Mouse (Mus musculus) intestine, postnatal 0 days (tissue): ENCODE data around the gene Cdrt4. TPM values are rescaled to one million over a fixed set of nuclear protein-coding genes. Genes with fewer than 3 reads are reported as not detected.

ENCODE experiments used
- ATAC-seq: fragments of 200-750 bp; cut with Nextera tagmentation; 2 replicates; pipeline ENCODE4 v1.8.0; 2017; ENCODE audit warnings: mild to moderate bottlenecking, moderate TSS enrichment, moderate library complexity
- H3K27ac ChIP-seq: fragments of 300-500 bp; sonication (generic); 2 replicates; pipeline ENCODE4 v1.5.1; 2014; ENCODE audit warnings: mild to moderate bottlenecking, low read depth, low read length, moderate library complexity
- H3K27me3 ChIP-seq: fragments of 300-500 bp; sonication (generic); replicated peaks from 2 replicates; pipeline ENCODE4 v1.6.1; 2014; ENCODE audit warnings: low read length, mixed read lengths; ENCODE audit not compliant: control insufficient read depth, insufficient read depth
- H3K36me3 ChIP-seq: fragments of 300-500 bp; sonication (generic); 2 replicates; pipeline ENCODE4 v1.6.1; 2014; ENCODE audit warnings: mild to moderate bottlenecking, moderate library complexity; ENCODE audit not compliant: control insufficient read depth, insufficient read depth
- H3K4me1 ChIP-seq: fragments of 300-500 bp; sonication (generic); replicated peaks from 2 replicates; pipeline ENCODE4 v1.6.1; 2014; ENCODE audit warnings: antibody characterized with exemption, low read length, mixed read lengths; ENCODE audit not compliant: control insufficient read depth, insufficient read depth
- H3K4me2 ChIP-seq: fragments of 300-500 bp; sonication (generic); replicated peaks from 2 replicates; pipeline ENCODE4 v1.6.1; 2014; ENCODE audit warnings: low read depth, mild to moderate bottlenecking, moderate library complexity
- H3K4me3 ChIP-seq: fragments of 300-500 bp; sonication (generic); 2 replicates; pipeline ENCODE4 v1.5.1; 2014; ENCODE audit warnings: low read depth, low read length
- H3K9ac ChIP-seq: fragments of 300-500 bp; sonication (generic); 2 replicates; pipeline ENCODE4 v1.6.1; 2014; ENCODE audit warnings: mild to moderate bottlenecking, low read depth, low read length
- H3K9me3 ChIP-seq: fragments of 300-500 bp; sonication (generic); 2 replicates; pipeline ENCODE4 v1.6.1; 2016; ENCODE audit warnings: mixed run types; ENCODE audit not compliant: control insufficient read depth
- CTCF ChIP-seq: sonication (generic); IDR thresholded peaks from 2 replicates; pipeline ENCODE4 v1.5.1; 2016; ENCODE audit warnings: low read depth, mild to moderate bottlenecking, control low read depth, antibody characterized with exemption, moderate library complexity
- WGBS: fragments of 180-500 bp; shearing (Covaris S2); extraction: QIAGEN DNeasy Blood & Tissue Kit; methylation state at CpG from one replicate; pipeline ENCODE4 v1.1.7; 2014; 5-methylcytosine and 5-hydroxymethylcytosine counted together
- polyA plus RNA-seq: library from polyadenylated mRNA; unstranded; fragments of >200 nt; fragmentation: Nextera tagmentation; extraction: Ambion mirVana; gene quantifications from 2 replicates; pipeline ENCODE4 v1.2.1, GENCODE M21; 2015

Gene Cdrt4
- polyA plus RNA-seq = not detected in 2 replicates

GRCm38 (mm10) chr11:62951012-62951411 lies at the start of gene Cdrt4:
Gene Cdrt4 (plus strand): TSS chr11:62951193.
- no peaks in the 10 kb centered on the region for H3K4me1 ChIP-seq
- no peak for ATAC-seq
- H3K36me3 ChIP-seq = no peaks in the 10 kb centered on the region
- no peak within 1 kb of the TSS for H3K4me2 ChIP-seq
- H3K4me3 ChIP-seq = no peak within 1 kb of the TSS
- no peak for TF ChIP-seq CTCF
- H3K27ac ChIP-seq = no peak within 1 kb of the TSS
- 82% methylated on average over 3 of the region's 3 CpGs for whole genome bisulfite sequencing
- no peaks in the 10 kb centered on the region for H3K9me3 ChIP-seq
- no peak within 1 kb of the TSS for H3K9ac ChIP-seq
- H3K27me3 ChIP-seq = peaks cover 32% of the 10 kb centered on the region; the same call in 1 of the 2 replicates

GRCm38 (mm10) chr11:62901699-62902323 lies 49.2 kb upstream of the Cdrt4 start:
- no peaks in the 10 kb centered on the region for H3K36me3 ChIP-seq
- H3K9me3 ChIP-seq = no peaks in the 10 kb centered on the region
- H3K9ac ChIP-seq = no peak overlapping the region
- no peaks in the 10 kb centered on the region for H3K4me1 ChIP-seq
- no peak overlapping the region for H3K4me3 ChIP-seq
- no peak overlapping the region for H3K27ac ChIP-seq
- no peak overlapping the region for H3K4me2 ChIP-seq
- 30% methylated on average over 12 of the region's 12 CpGs for WGBS
- TF ChIP-seq CTCF = peak; percentile 92
- ATAC-seq = no peak
- no peaks in the 10 kb centered on the region for H3K27me3 ChIP-seq

GRCm38 (mm10) chr11:62903871-62904495 lies 47.0 kb upstream of the Cdrt4 start:
- ATAC-seq = no peak
- H3K9me3 ChIP-seq = no peaks in the 10 kb centered on the region
- WGBS = 64% methylated on average over 6 of the region's 6 CpGs
- H3K9ac ChIP-seq = no peak overlapping the region
- H3K4me2 ChIP-seq = no peak overlapping the region
- TF ChIP-seq CTCF = no peak
- H3K36me3 ChIP-seq = no peaks in the 10 kb centered on the region
- no peak overlapping the region for H3K4me3 ChIP-seq
- H3K27me3 ChIP-seq = no peaks in the 10 kb centered on the region
- no peak overlapping the region for H3K27ac ChIP-seq
- no peaks in the 10 kb centered on the region for H3K4me1 ChIP-seq

GRCm38 (mm10) chr11:62909720-62910306 lies 41.2 kb upstream of the Cdrt4 start:
- no peak for ATAC-seq
- no peaks in the 10 kb centered on the region for H3K9me3 ChIP-seq
- no peak overlapping the region for H3K4me2 ChIP-seq
- peak; percentile 55 for TF ChIP-seq CTCF
- no peaks in the 10 kb centered on the region for H3K4me1 ChIP-seq
- H3K27ac ChIP-seq = no peak overlapping the region
- H3K27me3 ChIP-seq = no peaks in the 10 kb centered on the region
- no peak overlapping the region for H3K9ac ChIP-seq
- no peak overlapping the region for H3K4me3 ChIP-seq
- 61% methylated on average over 3 of the region's 3 CpGs for WGBS
- no peaks in the 10 kb centered on the region for H3K36me3 ChIP-seq

- 59% methylated on average over 8 of the region's 8 CpGs for WGBS
- Histone ChIP-seq H3K4me3 (no peak overlapping the region), H3K9ac (no peak overlapping the region), H3K4me1 (no peaks in the 10 kb centered on the region), H3K9me3 (no peaks in the 10 kb centered on the region), H3K4me2 (no peak overlapping the region), H3K36me3 (no peaks in the 10 kb centered on the region), H3K27ac (no peak overlapping the region), H3K27me3 (no peaks in the 10 kb centered on the region)
- ATAC-seq = no peak
- no peak for TF ChIP-seq CTCF
Observed at GRCm38 (mm10) chr11:62911362-62911761, 39.6 kb upstream of the Cdrt4 start.

GRCm38 (mm10) chr11:62913141-62913540 lies 37.9 kb upstream of the Cdrt4 start:
- H3K9ac ChIP-seq = no peak overlapping the region
- H3K4me3 ChIP-seq = no peak overlapping the region
- H3K9me3 ChIP-seq = no peaks in the 10 kb centered on the region
- no peaks in the 10 kb centered on the region for H3K36me3 ChIP-seq
- no peaks in the 10 kb centered on the region for H3K27me3 ChIP-seq
- no peak overlapping the region for H3K4me2 ChIP-seq
- ATAC-seq = no peak
- H3K4me1 ChIP-seq = no peaks in the 10 kb centered on the region
- no peak overlapping the region for H3K27ac ChIP-seq
- 91% methylated on average over 2 of the region's 2 CpGs for WGBS
- no peak for TF ChIP-seq CTCF
